Mouse (Mus musculus) cerebellum, adult 2 months (tissue): ENCODE data around the gene Pecam1.

Source experiments
- CTCF ChIP-seq: fragments of 200-500 bp; IDR thresholded peaks from 2 replicates; pipeline ENCODE4 v1.5.1; 2011; ENCODE audit warnings: low read depth, mild to moderate bottlenecking, control low read depth, low read length, moderate library complexity, borderline replicate concordance; ENCODE audit not compliant: insufficient read depth
- POLR2A ChIP-seq: fragments of 200-500 bp; IDR thresholded peaks from 2 replicates; pipeline ENCODE4 v1.6.1; 2011; ENCODE audit warnings: low read length, control low read depth, borderline replicate concordance; ENCODE audit not compliant: insufficient read depth

GRCm38 (mm10) chr11:106666470-106667107 lies 83.8 kb downstream of the Pecam1 start:
- TF ChIP-seq POLR2A, result no peak
- no peak for TF ChIP-seq CTCF
